Mouse (Mus musculus) right cerebral cortex, postnatal 25 days (tissue): ENCODE data around the gene Cpsf4.
"Not testable (repeated sequence)": the region's sequence is repeated elsewhere in the genome, so short reads cannot be mapped to it uniquely, and the experiment has no call there.

Experiments used
- DNase-seq: peaks from one replicate; pipeline ENCODE4 v3.0.0; 2022

The Cpsf4 gene

DNA sequence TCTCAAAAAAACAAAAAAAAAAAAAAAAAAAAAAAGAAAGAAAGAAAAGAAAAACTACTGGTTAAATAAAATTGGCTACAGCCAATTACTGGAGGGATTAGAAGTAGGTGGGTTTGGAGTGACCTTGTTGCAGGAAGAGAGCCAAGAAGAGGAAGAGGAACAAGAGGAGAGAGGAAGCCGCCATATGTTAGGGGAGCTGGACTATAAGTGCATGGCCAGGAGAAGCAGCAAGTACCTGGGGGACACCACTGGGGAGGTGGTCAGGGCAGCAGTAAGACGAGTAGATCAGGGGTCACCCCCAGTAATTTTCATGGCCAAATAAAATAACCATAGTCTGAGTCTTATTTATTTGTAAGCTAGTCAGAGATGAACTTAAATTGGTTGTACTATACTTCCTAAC lies 18.2 kb downstream of the Cpsf4 start:
- no peak for DNase-seq

DNA sequence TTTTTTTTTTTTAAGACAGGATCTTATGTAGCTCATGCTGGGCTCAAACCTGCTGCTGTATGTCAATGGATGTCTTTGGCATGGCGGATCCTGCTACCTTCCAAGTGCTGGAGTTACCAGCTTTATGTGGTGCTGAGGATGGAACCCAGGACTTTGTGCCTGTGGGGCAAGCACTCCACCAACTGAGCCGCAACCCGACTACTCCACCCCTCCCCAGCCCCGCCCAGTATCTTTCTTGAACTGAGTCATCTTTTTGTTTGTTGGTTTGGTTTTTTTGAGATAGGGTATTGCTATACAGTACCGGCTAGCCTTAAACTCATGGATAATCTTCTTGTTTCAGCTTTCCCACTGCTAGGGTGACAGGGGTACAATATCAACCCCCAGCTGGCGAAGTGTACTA lies 22.4 kb downstream of the Cpsf4 start:
- no peak for DNase-seq

DNA sequence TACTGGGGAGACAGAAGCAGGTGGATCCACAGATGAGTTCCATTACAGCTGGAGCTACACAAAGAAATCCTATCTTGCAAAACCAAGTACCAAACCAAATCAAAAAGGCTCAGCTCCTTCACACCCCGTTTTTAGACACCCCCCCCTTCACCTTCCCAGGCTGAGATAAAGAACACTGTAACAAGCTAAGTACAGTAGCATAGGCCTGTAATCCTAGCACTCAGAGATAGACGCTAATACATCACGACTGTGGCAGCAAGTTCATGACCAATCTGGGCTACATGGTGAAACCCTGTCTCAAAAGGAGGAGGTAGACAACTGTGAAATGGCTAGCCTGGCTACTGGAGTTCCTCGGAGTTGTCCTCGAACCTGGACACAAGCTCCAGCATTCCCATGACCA lies 23.4 kb downstream of the Cpsf4 start:
- no peak for DNase-seq

GRCm38 (mm10) chr5:145190875-145191798 lies 24.1 kb downstream of the Cpsf4 start:
- peak; percentile 92 for DNase-seq

DNA sequence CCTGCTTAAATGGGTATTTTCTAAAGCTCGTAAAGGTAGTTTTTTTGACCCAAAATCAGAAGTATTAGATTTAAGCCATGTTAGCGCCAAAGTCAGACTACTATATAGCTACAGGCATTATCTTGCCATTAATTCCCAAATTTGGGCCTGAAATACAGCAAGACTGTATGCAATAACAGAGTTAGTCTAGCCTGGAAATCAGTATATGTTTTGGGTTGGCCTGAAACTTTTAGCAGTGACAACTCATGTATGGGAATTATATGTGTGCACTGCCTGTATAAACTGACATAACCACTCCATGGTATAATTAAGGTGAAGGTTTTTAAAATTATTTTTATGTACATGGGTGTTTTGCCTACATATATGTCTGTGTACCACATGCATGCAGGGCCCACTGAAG lies 24.9 kb downstream of the Cpsf4 start, which contains the start of gene Atp5j2:
TSS of gene Atp5j2 (minus strand) at position 101 of the 400 bp plus-strand sequence.
- no peak for DNase-seq

DNA sequence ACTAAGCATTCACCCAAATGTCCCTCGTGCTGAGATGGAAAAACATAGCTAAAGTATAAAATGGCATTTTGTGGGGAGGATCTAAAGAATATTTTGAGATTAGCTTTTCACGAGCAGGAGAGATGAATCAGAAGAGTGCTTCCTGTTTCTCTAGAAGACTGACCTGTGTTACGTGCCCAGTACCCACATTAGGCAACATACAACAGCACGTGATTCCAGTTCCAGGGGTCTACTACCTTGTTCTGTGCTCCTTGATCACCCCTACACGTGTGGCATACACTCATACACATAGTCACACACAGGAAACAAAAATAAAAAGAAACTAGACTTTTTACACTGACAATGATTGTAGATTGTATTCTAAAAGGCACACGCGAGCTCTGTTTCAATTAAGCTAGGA lies 33.4 kb downstream of the Cpsf4 start:
- no peak for DNase-seq

- DNase-seq, result peak; percentile 71
Measured at GRCm38 (mm10) chr5:145201321-145201991, 34.4 kb downstream of the Cpsf4 start, which contains the start of gene Zkscan14. TSS of gene Zkscan14 (minus strand) at chr5:145201868.

DNA sequence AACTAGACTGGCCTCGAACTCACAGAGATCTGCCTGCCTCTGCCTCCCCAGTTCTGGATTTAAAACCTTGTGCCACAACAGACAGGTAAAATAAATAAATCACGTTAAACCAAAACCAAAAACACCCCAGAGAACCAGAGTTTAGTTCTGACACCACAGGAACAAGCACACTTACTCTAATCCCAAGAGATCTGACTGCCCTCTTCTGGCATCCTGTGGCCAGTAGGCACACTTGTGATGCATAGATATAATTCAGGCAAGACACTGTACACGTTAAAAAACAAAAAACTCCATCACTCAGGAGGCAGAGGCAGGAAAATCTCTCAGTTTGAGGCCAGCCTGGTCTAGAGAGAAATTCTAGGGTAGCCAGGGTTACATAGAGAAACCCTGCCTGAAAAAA lies 35.4 kb downstream of the Cpsf4 start:
- no peak for DNase-seq

GRCm38 (mm10) chr5:145203936-145204691 lies 37.1 kb downstream of the Cpsf4 start, which contains the start of gene Zkscan5:
TSS of gene Zkscan5 (plus strand) at chr5:145204562.
- DNase-seq, result peak; percentile 95

DNA sequence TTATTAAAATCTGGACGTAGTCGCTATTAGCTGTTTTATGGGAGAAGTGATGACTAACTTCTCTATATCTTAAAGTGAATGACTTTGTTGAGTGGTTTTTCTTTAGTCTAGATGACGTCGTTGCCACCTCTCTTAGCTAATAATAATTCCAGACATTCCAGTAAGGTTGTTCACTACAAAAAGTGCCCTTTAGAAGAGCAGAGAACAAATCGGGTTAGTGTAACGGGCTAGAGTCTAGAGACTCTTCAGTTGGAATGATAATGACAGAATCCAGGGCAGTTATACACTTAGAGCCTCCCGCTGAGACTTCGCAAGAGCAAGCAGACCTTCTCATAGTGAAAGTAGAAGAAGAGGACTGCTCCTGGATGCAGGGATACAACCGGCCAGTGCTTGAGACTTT lies 38.0 kb downstream of the Cpsf4 start:
- no peak for DNase-seq

GRCm38 (mm10) chr5:145207385-145207784 lies 40.4 kb downstream of the Cpsf4 start:
- no peak for DNase-seq

DNA sequence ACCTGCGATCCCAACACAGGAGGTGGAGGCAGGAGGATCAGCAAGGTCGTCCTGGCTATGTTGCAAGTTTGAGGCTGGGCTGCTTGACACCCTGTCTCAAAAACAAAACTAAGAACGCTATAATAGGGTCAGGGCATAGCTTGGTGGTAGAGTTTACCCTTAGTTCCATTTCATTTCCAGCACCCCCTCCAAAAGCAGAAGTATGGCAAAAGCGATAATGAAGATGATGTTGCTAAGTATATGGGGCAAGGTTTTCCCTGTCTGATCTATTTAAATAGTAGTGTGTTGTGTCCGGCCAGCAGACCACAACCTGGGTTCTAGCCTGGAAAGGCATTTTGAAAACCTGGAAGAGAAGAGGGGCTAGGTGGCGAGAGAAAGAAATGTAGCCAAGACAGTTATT lies 40.9 kb downstream of the Cpsf4 start:
- no peak for DNase-seq

DNA sequence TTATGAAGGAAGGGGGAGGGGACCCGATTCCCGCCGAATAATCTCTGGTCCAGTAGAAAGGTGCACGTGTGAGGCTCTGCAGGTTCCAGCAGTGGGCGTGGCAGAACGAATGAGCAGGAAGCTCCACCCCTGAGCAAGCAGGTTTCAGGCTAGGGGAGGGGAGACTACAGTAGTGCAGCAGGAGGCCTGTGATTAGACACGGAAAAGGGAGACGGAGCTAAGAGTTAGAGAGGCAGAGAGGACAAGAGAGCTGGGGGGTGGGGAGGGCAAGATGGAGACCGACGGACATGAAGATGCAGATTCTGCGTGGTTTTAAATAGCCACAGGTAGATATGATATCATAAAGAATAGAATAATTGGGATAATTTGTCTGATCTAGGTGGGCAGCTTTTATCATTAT lies 41.4 kb downstream of the Cpsf4 start:
- DNase-seq, result not testable (repeated sequence)

GRCm38 (mm10) chr5:145211340-145211739 lies 44.3 kb downstream of the Cpsf4 start:
- no peak for DNase-seq

- no peak for DNase-seq
Measured at GRCm38 (mm10) chr5:145212216-145212615, 45.2 kb downstream of the Cpsf4 start.

GRCm38 (mm10) chr5:145213505-145213904 lies 46.5 kb downstream of the Cpsf4 start:
- DNase-seq, result no peak

GRCm38 (mm10) chr5:145214679-145215078 lies 47.7 kb downstream of the Cpsf4 start:
- DNase-seq, result no peak

- no peak for DNase-seq
Measured at GRCm38 (mm10) chr5:145217746-145218145, 50.7 kb downstream of the Cpsf4 start.

DNA sequence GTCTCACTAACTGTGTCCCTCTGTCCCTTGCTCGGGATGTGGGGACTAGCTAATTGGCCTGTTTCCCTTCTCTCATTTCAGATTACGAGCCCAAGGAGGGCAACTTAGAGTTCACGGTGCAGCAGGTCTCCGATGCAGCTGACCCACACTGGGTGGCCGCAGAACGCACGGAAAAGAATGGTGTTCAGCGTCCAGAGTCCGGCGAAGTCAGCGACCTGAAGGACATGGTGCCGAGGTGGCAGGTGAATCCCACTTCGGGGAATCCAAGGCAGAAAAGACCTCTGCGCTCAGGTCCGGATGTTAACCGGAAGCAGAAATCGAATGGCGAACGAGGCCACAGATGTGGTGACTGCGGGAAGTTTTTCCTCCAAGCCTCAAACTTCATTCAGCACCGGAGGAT lies 51.2 kb downstream of the Cpsf4 start:
- no peak for DNase-seq

- DNase-seq, result no peak
Measured at GRCm38 (mm10) chr5:145218671-145219070, 51.7 kb downstream of the Cpsf4 start.

DNA sequence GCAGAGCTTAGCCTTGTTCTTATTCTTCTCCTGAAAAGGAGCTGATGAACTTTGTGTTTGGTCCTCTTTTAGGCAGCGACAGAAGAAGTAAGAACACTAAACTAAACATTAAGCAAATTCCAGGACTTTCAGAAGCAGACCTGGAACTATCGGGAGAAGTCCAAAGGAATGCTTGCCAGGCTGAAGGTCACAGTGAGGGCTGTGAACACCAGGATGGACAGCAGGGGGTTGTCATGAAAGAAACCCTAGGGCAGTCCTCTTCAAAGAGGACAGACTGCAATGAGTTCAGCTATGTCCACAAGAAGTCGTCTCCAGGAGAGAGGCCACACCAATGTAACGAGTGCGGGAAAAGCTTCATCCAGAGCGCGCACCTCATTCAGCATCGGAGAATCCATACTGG lies 53.0 kb downstream of the Cpsf4 start:
- no peak for DNase-seq

- DNase-seq, result no peak
Measured at GRCm38 (mm10) chr5:145222840-145223239, 55.8 kb downstream of the Cpsf4 start.

DNA sequence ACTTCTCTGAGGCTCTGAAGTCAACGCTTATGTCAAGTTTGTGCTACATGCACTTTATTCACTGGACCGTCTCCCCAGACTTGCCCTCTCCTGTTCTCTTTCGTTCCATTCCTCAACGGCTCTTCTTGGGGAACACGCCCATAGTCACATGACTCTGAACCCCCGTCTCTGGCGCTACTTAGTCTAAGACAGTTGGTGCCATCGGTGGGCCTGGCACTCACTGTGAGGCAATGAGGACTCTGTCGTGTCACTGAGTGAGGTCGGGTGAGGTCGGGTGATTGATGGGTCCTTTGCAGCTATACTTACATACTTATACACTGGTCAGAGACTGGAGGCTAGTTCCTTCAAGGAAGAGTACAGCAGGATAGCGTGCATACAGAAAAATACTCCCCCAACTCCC lies 56.4 kb downstream of the Cpsf4 start:
- DNase-seq, result no peak
